Mouse (Mus musculus) liver, embryonic 13.5 days (tissue): ENCODE data around the gene Csf3r. TPM values are rescaled to one million over a fixed set of nuclear protein-coding genes. Genes with fewer than 3 reads are reported as not detected.

Source experiments
- ATAC-seq: fragments of 200-750 bp; cut with Nextera tagmentation; 2 replicates; pipeline ENCODE4 v1.8.0; 2017; ENCODE audit warnings: low read depth, mild to moderate bottlenecking, moderate number of reproducible peaks, moderate library complexity
- DNase-seq: peaks from one replicate; pipeline ENCODE4 v3.0.0; 2022
- H3K27ac ChIP-seq: fragments of 300-500 bp; sonication (generic); 2 replicates; pipeline ENCODE4 v1.5.1; 2015; ENCODE audit warnings: moderate library complexity, mild to moderate bottlenecking, inconsistent platforms
- H3K27me3 ChIP-seq: fragments of 300-500 bp; sonication (generic); 2 replicates; pipeline ENCODE4 v1.6.1; 2015; ENCODE audit warnings: mild to moderate bottlenecking, inconsistent platforms
- H3K36me3 ChIP-seq: fragments of 300-500 bp; sonication (generic); 2 replicates; pipeline ENCODE4 v1.6.1; 2015; ENCODE audit warnings: mild to moderate bottlenecking, inconsistent platforms
- H3K4me1 ChIP-seq: fragments of 300-500 bp; sonication (generic); replicated peaks from 2 replicates; pipeline ENCODE4 v1.6.1; 2015; ENCODE audit warnings: inconsistent platforms
- H3K4me2 ChIP-seq: fragments of 300-500 bp; sonication (generic); 2 replicates; pipeline ENCODE4 v1.6.1; 2015; ENCODE audit warnings: inconsistent platforms, mild to moderate bottlenecking, moderate library complexity
- H3K4me3 ChIP-seq: fragments of 300-500 bp; sonication (generic); replicated peaks from 2 replicates; pipeline ENCODE4 v1.5.1; 2015; ENCODE audit warnings: mild to moderate bottlenecking, inconsistent platforms
- H3K9ac ChIP-seq: fragments of 300-500 bp; sonication (generic); 2 replicates; pipeline ENCODE4 v1.6.1; 2015; ENCODE audit warnings: mild to moderate bottlenecking, inconsistent platforms
- H3K9me3 ChIP-seq: fragments of 300-500 bp; sonication (generic); replicated peaks from 2 replicates; pipeline ENCODE4 v1.6.1; 2016; ENCODE audit warnings: inconsistent platforms
- WGBS: fragments of 180-500 bp; shearing (Covaris S2); methylation state at CpG from one replicate; pipeline ENCODE4 v1.1.7; 2015; ENCODE audit not compliant: insufficient replicate concordance; 5-methylcytosine and 5-hydroxymethylcytosine counted together
- polyA plus RNA-seq: library from polyadenylated mRNA; unstranded; fragments of >200 nt; fragmentation: Nextera tagmentation; extraction: Ambion mirVana; gene quantifications from 2 replicates; pipeline ENCODE4 v1.2.1, GENCODE M21; 2015

Csf3r gene
- polyA plus RNA-seq, 1 experiment from 2014 or later = 2.0 TPM

- Histone ChIP-seq H3K9ac (peak overlapping the region; percentile 83), H3K9me3 (no peaks in the 10 kb centered on the region), H3K27me3 (no peaks in the 10 kb centered on the region), H3K36me3 (peaks cover 35% of the 10 kb centered on the region), H3K4me1 (peaks cover 25% of the 10 kb centered on the region), H3K4me3 (peak overlapping the region; percentile 80), H3K4me2 (peak overlapping the region; percentile 92), H3K27ac (peak overlapping the region; percentile 89)
- WGBS = 8% methylated on average over 19 of the region's 19 CpGs
- peak; percentile 41 for ATAC-seq
- DNase-seq = no peak
These were observed 33.1 kb downstream of the Csf3r start for GRCm38 (mm10) chr4:126057207-126058133.

GRCm38 (mm10) chr4:126058134-126058996, 34.0 kb downstream of the Csf3r start, which contains the start of gene Oscp1:
Gene Oscp1 (plus strand): TSS chr4:126058565.
- ATAC-seq (peak; percentile 96), DNase-seq (peak; percentile 88)
- peak within 1 kb of the TSS; percentile 92 for H3K4me2 ChIP-seq
- H3K27me3 ChIP-seq = no peaks in the 10 kb centered on the region
- peaks cover 25% of the 10 kb centered on the region for H3K4me1 ChIP-seq
- peak within 1 kb of the TSS; percentile 80 for H3K4me3 ChIP-seq
- WGBS = 2% methylated on average over 57 of the region's 57 CpGs
- H3K36me3 ChIP-seq = peaks cover 28% of the 10 kb centered on the region
- peak within 1 kb of the TSS; percentile 89 for H3K27ac ChIP-seq
- H3K9ac ChIP-seq = peak within 1 kb of the TSS; percentile 83
- H3K9me3 ChIP-seq = no peaks in the 10 kb centered on the region

- ATAC-seq (no peak), DNase-seq (no peak)
- WGBS = 40% methylated on average over 9 of the region's 9 CpGs
- Histone ChIP-seq H3K4me1 (peaks cover 25% of the 10 kb centered on the region), H3K27ac (0 out of 2 replicates have a peak overlapping the region, but pooled peaks have one; percentile 3), H3K4me3 (peak overlapping the region; percentile 80), H3K9me3 (no peaks in the 10 kb centered on the region), H3K36me3 (peaks cover 23% of the 10 kb centered on the region), H3K27me3 (no peaks in the 10 kb centered on the region), H3K4me2 (peak overlapping the region; percentile 92), H3K9ac (peak overlapping the region; percentile 71)
These were observed 34.6 kb downstream of the Csf3r start for GRCm38 (mm10) chr4:126058997-126059362.

DNA sequence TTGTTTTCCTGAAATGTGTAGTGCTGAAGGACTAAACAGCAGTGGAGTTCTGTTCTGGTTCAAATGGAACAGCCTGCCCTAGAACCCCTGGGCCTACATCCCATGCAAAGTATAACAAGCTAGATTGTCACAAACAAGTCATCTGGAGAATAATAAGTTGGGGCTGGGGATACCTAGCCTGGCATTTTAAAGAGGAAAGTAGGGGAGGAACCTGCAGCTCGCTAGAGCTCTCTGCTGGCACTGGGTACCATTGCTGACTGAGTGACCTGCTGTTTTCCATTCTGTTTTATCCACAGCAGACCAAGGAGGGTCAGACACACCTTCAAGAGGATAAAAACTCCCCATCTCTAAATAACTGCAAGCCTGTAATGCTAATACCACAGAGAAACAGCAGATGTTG, 38.5 kb downstream of the Csf3r start:
- WGBS = 52% methylated on average over 1 of the region's 1 CpGs
- ATAC-seq = no peak
- DNase-seq = no peak

GRCm38 (mm10) chr4:126065241-126065640, 40.9 kb downstream of the Csf3r start:
- 71% methylated on average over 7 of the region's 7 CpGs for WGBS
- DNase-seq = no peak

More for the DNA sequence above, 38.5 kb downstream of the Csf3r start:
- Histone ChIP-seq H3K9me3 (no peaks in the 10 kb centered on the region), H3K9ac (no peak overlapping the region), H3K36me3 (no peaks in the 10 kb centered on the region), H3K4me1 (peaks cover 9% of the 10 kb centered on the region), H3K27ac (no peak overlapping the region), H3K4me2 (no peak overlapping the region), H3K27me3 (no peaks in the 10 kb centered on the region), H3K4me3 (no peak overlapping the region)

DNA sequence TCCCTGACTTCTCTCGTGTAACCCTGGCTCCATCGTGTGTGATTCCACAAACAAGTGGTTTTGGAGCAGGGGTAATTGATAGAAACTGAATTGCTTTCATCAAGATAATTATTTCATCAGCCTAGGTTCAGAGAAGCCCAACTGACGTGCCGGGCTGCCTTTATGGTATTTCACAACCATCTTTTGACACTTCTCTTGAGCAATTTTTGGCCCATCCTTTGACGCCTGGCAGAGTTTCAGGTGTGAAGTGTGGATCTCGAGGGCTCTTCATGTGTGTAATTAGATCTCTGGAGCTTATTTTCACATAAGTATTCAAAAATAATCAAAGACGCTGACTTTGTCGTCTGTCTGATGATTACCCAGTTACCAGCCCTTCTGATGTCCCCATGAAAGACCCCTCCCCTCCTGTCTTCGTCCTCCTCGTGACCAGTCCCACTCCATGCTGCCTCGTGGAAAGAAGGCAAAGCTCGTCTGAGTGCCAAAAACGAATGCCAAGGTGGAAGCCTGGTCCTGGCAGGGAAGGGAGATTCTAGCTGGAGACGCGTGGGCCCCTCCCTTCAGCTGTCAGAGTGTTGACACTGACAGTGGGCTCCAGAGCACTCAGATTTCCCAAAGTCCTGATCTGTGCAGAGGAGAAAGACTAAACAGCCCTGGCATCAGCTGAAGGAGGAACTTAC, 43.2 kb downstream of the Csf3r start:
- H3K27me3 ChIP-seq = no peaks in the 10 kb centered on the region
- no peak overlapping the region for H3K4me2 ChIP-seq
- H3K4me1 ChIP-seq = no peaks in the 10 kb centered on the region
- ATAC-seq (no peak), DNase-seq (no peak)
- no peak overlapping the region for H3K4me3 ChIP-seq
- no peak overlapping the region for H3K27ac ChIP-seq
- no peak overlapping the region for H3K9ac ChIP-seq
- H3K9me3 ChIP-seq = no peaks in the 10 kb centered on the region
- H3K36me3 ChIP-seq = no peaks in the 10 kb centered on the region
- 62% methylated on average over 15 of the region's 15 CpGs for WGBS

More at GRCm38 (mm10) chr4:126065241-126065640, 40.9 kb downstream of the Csf3r start:
- H3K4me3 ChIP-seq = no peak overlapping the region
- no peaks in the 10 kb centered on the region for H3K36me3 ChIP-seq
- no peak overlapping the region for H3K27ac ChIP-seq
- H3K4me1 ChIP-seq = no peaks in the 10 kb centered on the region
- no peaks in the 10 kb centered on the region for H3K27me3 ChIP-seq
- H3K9ac ChIP-seq = no peak overlapping the region
- ATAC-seq = no peak
- H3K4me2 ChIP-seq = no peak overlapping the region
- H3K9me3 ChIP-seq = no peaks in the 10 kb centered on the region

DNA sequence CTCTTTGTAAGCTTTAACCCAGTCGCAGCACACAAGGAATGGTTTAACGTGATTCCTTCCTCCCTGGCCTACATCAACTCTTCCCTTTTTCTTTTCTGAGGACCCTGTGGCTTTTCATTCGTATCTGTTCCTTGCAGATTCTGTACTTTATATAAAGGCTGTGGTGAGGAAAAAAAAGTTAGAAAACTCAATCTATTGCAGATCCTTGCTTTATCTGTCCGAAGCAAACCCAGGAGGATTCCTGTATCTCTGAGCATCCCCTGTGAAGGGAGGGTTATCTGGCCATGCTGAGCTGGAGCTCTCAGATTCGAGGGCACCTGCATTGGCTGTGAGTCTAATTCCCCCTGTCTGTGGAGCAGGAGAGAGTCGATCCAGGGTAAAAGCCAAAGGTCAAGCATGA, 44.5 kb downstream of the Csf3r start:
- 58% methylated on average over 6 of the region's 6 CpGs for WGBS
- Histone ChIP-seq H3K4me1 (no peaks in the 10 kb centered on the region), H3K36me3 (no peaks in the 10 kb centered on the region), H3K4me3 (no peak overlapping the region), H3K27me3 (no peaks in the 10 kb centered on the region), H3K9ac (no peak overlapping the region), H3K4me2 (no peak overlapping the region), H3K27ac (no peak overlapping the region), H3K9me3 (no peaks in the 10 kb centered on the region)
- no peak for DNase-seq
- ATAC-seq = no peak

- Histone ChIP-seq H3K27ac (no peak overlapping the region), H3K27me3 (no peaks in the 10 kb centered on the region), H3K9me3 (no peaks in the 10 kb centered on the region), H3K36me3 (no peaks in the 10 kb centered on the region), H3K4me2 (no peak overlapping the region), H3K9ac (no peak overlapping the region), H3K4me3 (no peak overlapping the region), H3K4me1 (peaks cover under 1% of the 10 kb centered on the region)
- 63% methylated on average over 6 of the region's 6 CpGs for WGBS
- no peak for DNase-seq
- ATAC-seq = no peak
These were observed 53.5 kb downstream of the Csf3r start for GRCm38 (mm10) chr4:126077833-126078232.

- Histone ChIP-seq H3K9me3 (no peaks in the 10 kb centered on the region), H3K27ac (no peak overlapping the region), H3K4me2 (no peak overlapping the region), H3K27me3 (no peaks in the 10 kb centered on the region), H3K4me3 (no peak overlapping the region), H3K9ac (no peak overlapping the region), H3K4me1 (peaks cover 10% of the 10 kb centered on the region), H3K36me3 (no peaks in the 10 kb centered on the region)
- no peak for ATAC-seq
- DNase-seq = no peak
- 61% methylated on average over 4 of the region's 4 CpGs for WGBS
These were observed 54.9 kb downstream of the Csf3r start for GRCm38 (mm10) chr4:126079266-126079665.

GRCm38 (mm10) chr4:126081601-126082000, 57.3 kb downstream of the Csf3r start:
- Histone ChIP-seq H3K9ac (no peak overlapping the region), H3K4me1 (peaks cover 15% of the 10 kb centered on the region), H3K36me3 (no peaks in the 10 kb centered on the region), H3K4me3 (no peak overlapping the region), H3K9me3 (no peaks in the 10 kb centered on the region), H3K27me3 (no peaks in the 10 kb centered on the region), H3K4me2 (no peak overlapping the region), H3K27ac (no peak overlapping the region)
- DNase-seq (no peak), ATAC-seq (no peak)
- WGBS = 72% methylated on average over 1 of the region's 1 CpGs

DNA sequence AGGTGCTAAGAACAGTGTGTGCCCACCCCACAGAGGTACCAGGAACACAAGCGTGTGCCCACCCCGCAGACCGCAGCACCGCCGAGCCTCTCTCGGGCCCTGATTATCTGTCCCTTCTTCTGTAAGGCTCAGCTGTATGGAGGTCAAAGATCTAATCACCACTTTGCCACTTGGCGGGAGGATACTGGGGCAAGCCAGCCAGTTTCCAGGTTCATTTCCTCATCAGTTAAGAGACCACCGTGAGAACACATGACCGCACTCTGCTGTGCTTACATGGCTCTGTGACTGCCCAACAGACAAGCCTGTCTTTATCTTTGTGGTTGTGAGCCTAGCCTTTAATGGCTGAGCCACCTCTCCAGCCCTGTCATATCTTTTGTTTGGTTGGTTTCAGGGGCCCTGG, 58.7 kb downstream of the Csf3r start:
- H3K27me3 ChIP-seq = no peaks in the 10 kb centered on the region
- H3K4me2 ChIP-seq = no peak overlapping the region
- no peak overlapping the region for H3K9ac ChIP-seq
- no peak overlapping the region for H3K4me3 ChIP-seq
- H3K4me1 ChIP-seq = peaks cover 20% of the 10 kb centered on the region
- no peaks in the 10 kb centered on the region for H3K9me3 ChIP-seq
- no peak for ATAC-seq
- no peak overlapping the region for H3K27ac ChIP-seq
- no peaks in the 10 kb centered on the region for H3K36me3 ChIP-seq
- no peak for DNase-seq
- WGBS = 40% methylated on average over 9 of the region's 9 CpGs
